Mouse (Mus musculus): ENCODE measurements around the gene Tssk1. TPM values are rescaled to one million over a fixed set of nuclear protein-coding genes. Genes with fewer than 3 reads are reported as not detected.

Gene Tssk1
- polyA plus RNA-seq, 1 experiment from 2014 or later: not detected

DNA sequence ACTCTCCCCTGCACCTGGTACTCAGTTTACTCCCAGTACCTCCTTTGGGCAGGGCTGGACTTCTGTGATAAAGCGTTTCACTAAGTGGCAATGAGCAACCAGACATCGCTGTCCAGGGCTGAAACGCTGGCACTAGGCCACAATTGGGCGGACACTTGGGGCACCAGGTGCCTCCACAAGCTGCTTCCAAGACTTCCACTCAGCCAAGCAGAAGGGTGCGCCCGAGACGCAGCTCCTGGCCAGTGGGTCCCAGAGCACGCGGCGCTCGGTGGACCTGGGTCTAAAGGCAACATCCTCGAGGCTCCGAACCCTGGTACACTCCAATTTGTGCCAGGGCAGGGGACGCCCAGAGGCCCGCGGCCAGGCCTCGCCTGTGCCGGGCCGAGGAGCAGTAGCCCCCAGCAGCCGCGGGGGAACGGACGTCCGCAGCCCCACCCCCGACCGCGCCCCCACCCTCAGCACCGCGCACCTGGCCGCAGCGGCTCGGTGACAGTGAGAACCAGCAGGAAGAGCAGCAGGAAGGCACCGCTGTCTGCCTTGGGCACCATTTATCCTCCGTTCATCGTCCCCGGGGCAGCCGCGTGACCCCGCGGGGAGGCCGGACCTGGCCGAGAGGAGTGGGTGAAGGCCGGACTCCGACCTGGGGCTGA is 3.0 kb upstream of the Tssk1 start:
- peak; percentile 80 for ATAC-seq (ENCODE audit: low FRiP score, low TSS enrichment)
- WGBS: under 1% methylated on average over 32 of the region's 44 CpGs
- H3K4me1 ChIP-seq (ENCODE audit: insufficient read depth, low read length): peaks cover 15% of the 10 kb centered on the region
- peak overlapping the region; percentile 85 for H3K4me2 ChIP-seq (replicated peaks; ENCODE audit: low read depth, low read length)
- no peaks in the 10 kb centered on the region for H3K27me3 ChIP-seq (ENCODE audit: insufficient read depth, low read length)
- peak overlapping the region; percentile 98 for H3K9ac ChIP-seq (replicated peaks; ENCODE audit: low read length)
- peaks cover 4% of the 10 kb centered on the region; the same call in 1 of the 2 replicates for H3K36me3 ChIP-seq (ENCODE audit: insufficient read depth, low read length)
- H3K4me3 ChIP-seq (ENCODE audit: low read length): peak overlapping the region; percentile 96
- no peaks in the 10 kb centered on the region for H3K9me3 ChIP-seq (ENCODE audit: low read length)
- peak overlapping the region; percentile 96 for H3K27ac ChIP-seq (ENCODE audit: low read length)

DNA sequence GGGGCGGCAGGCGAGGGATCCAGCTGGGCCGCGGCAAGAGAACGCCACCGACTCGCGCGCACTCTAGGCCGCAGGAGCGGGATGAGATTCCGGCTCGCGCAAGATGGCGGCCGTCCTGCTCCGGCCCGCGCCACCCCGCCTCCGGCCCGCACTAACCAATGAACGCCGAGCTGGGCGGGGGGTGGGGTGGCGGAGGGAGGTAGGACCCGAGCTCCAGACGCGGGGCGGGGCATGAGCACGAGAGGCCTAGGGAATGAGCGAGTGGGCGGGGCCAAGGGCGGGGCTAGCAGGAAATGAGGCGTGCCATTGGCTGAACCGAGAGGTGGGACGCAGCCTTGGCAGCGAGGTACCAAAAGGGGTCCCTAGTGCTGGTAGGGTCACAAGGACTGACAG is 2.5 kb upstream of the Tssk1 start, which contains the start of gene Gm20518:
TSS of gene Gm20518 (minus strand) at position 105 of the 393 bp plus-strand sequence.
- Histone ChIP-seq H3K36me3 (ENCODE audit: insufficient read depth, low read length) (peaks cover 4% of the 10 kb centered on the region; the same call in 1 of the 2 replicates), H3K9ac (replicated peaks; ENCODE audit: low read length) (peak within 1 kb of the TSS; percentile 98), H3K4me1 (ENCODE audit: insufficient read depth, low read length) (peaks cover 15% of the 10 kb centered on the region), H3K27ac (ENCODE audit: low read length) (peak within 1 kb of the TSS; percentile 96), H3K9me3 (ENCODE audit: low read length) (no peaks in the 10 kb centered on the region), H3K27me3 (ENCODE audit: insufficient read depth, low read length) (no peaks in the 10 kb centered on the region), H3K4me3 (ENCODE audit: low read length) (peak within 1 kb of the TSS; percentile 96), H3K4me2 (replicated peaks; ENCODE audit: low read depth, low read length) (peak within 1 kb of the TSS; percentile 85)
- 0% methylated on average over 36 of the region's 38 CpGs for WGBS
- ATAC-seq (ENCODE audit: low FRiP score, low TSS enrichment): peak; percentile 98

DNA sequence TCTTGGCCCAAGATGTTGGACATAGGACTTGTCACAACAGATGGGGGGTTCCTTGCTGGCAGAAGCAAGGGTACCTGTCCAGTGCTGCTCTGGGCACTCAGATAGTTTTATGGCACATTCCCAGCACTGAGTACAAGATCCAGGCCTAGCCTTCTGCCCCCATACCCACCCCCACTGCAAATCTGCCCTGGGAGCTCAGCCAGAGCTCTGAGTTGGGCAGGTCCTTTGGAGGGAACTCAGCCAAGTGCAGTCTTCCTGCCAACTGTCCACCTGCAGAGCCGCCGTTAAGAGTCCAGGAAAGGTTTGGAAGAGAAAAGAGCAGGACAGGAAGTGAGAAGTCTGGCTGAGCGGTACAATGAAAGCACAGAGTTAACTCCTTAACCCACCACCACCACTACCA is 1.4 kb upstream of the Tssk1 start:
- Histone ChIP-seq H3K4me2 (replicated peaks; ENCODE audit: low read depth, low read length) (no peak overlapping the region), H3K27ac (ENCODE audit: low read length) (no peak overlapping the region)

DNA sequence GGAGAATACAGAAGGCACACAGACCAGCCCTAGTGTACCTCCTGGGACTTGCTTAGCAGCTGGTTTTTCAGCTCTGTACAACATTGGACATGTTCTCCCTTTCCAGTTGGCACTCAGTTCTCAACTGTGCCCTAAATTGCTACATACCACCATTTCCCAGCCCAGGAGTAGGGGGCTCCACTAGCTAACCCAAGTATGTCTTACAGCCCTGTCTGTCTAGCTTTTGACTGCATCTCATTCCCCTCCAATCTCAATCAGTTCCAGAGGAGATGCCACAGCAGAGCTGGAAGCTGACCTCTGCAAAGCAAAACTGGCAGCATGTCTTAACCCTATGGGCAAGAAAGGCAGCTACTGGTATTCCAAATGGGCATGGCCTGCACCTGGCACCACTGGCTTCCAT is 2.1 kb downstream of the Tssk1 start:
- no peak for ATAC-seq (ENCODE audit: low FRiP score, low TSS enrichment)
- Histone ChIP-seq H3K27me3 (ENCODE audit: insufficient read depth, low read length) (no peaks in the 10 kb centered on the region), H3K4me2 (replicated peaks; ENCODE audit: low read depth, low read length) (no peak overlapping the region), H3K9me3 (ENCODE audit: low read length) (no peaks in the 10 kb centered on the region), H3K27ac (ENCODE audit: low read length) (no peak overlapping the region), H3K9ac (replicated peaks; ENCODE audit: low read length) (no peak overlapping the region), H3K4me1 (ENCODE audit: insufficient read depth, low read length) (no peaks in the 10 kb centered on the region), H3K36me3 (ENCODE audit: insufficient read depth, low read length) (peaks cover 21% of the 10 kb centered on the region), H3K4me3 (ENCODE audit: low read length) (no peak overlapping the region)

More for the DNA sequence above, 1.4 kb upstream of the Tssk1 start:
- ATAC-seq (ENCODE audit: low FRiP score, low TSS enrichment): no peak
- Histone ChIP-seq H3K4me1 (ENCODE audit: insufficient read depth, low read length) (peaks cover 15% of the 10 kb centered on the region), H3K9me3 (ENCODE audit: low read length) (no peaks in the 10 kb centered on the region), H3K27me3 (ENCODE audit: insufficient read depth, low read length) (no peaks in the 10 kb centered on the region), H3K9ac (replicated peaks; ENCODE audit: low read length) (no peak overlapping the region), H3K4me3 (ENCODE audit: low read length) (no peak overlapping the region), H3K36me3 (ENCODE audit: insufficient read depth, low read length) (peaks cover 4% of the 10 kb centered on the region; the same call in 1 of the 2 replicates)
- WGBS: 61% methylated on average over 3 of the region's 3 CpGs

DNA sequence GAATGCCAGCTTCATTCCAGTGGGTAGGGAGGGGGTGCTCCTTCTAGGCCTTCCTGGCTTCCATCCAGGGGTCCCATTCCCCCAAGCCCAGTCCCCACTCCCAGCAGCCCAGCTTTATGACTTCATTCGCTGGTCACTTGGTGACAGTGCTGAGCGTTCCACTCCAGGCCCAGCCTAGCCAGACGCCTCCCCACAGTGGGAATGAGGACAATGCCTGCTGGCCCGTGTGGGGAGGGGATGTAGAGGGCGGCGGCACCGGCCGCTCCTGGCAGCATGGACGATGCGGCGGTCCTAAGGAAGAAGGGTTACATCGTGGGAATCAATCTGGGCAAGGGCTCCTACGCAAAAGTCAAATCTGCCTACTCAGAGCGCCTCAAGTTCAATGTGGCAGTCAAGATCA is 4.4 kb downstream of the Tssk1 start, which contains the start of the genes Dgcr2 and Tssk2:
TSS of gene Dgcr2 (minus strand) at position 101 of the 400 bp plus-strand sequence.
TSS of gene Tssk2 (plus strand) at position 176 of the 400 bp plus-strand sequence.
- H3K27ac ChIP-seq (ENCODE audit: low read length): no peak within 1 kb of the TSS
- no peaks in the 10 kb centered on the region for H3K4me1 ChIP-seq (ENCODE audit: insufficient read depth, low read length)
- no peak within 1 kb of the TSS for H3K9ac ChIP-seq (replicated peaks; ENCODE audit: low read length)
- H3K4me3 ChIP-seq (ENCODE audit: low read length): no peak within 1 kb of the TSS
- peaks cover 43% of the 10 kb centered on the region for H3K36me3 ChIP-seq (ENCODE audit: insufficient read depth, low read length)
- H3K4me2 ChIP-seq (replicated peaks; ENCODE audit: low read depth, low read length): no peak within 1 kb of the TSS
- 89% methylated on average over 14 of the region's 14 CpGs for WGBS
- no peak for ATAC-seq (ENCODE audit: low FRiP score, low TSS enrichment)
- no peaks in the 10 kb centered on the region for H3K27me3 ChIP-seq (ENCODE audit: insufficient read depth, low read length)
- no peaks in the 10 kb centered on the region for H3K9me3 ChIP-seq (ENCODE audit: low read length)

DNA sequence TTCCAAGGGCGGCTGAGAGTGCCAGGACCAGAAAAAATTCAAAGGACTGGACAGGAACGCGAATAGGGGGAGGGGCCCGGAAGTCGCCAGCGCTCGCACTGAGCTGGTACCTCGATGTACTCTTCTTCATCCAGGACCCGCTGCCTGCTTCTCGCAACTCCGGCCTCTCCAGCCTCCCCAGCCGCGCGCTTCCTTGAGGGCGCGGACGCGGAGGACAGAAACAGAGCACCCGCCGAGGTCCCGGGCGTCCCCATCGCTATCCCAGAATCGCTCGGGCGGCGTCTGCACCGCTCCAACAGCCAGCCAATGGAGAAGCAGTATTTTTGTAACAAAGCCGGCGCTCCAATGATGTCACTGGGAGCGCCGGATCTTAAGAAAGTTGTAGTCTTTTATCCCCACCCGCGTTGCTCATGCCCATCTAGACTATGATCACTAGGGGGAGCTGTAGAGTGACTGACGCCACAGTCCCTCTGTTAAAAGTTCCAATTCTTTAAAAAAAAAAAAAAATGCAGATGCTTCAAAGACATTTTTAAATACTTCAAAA is 17.1 kb downstream of the Tssk1 start, which contains the start of gene Ess2:
TSS of gene Ess2 (minus strand) at position 297 of the 544 bp plus-strand sequence.
- Histone ChIP-seq H3K27me3 (ENCODE audit: insufficient read depth, low read length) (peaks cover 46% of the 10 kb centered on the region), H3K9ac (replicated peaks; ENCODE audit: low read length) (peak within 1 kb of the TSS; percentile 75), H3K4me1 (ENCODE audit: insufficient read depth, low read length) (peaks cover 21% of the 10 kb centered on the region), H3K4me3 (ENCODE audit: low read length) (peak within 1 kb of the TSS; percentile 94), H3K36me3 (ENCODE audit: insufficient read depth, low read length) (peaks cover 26% of the 10 kb centered on the region), H3K27ac (ENCODE audit: low read length) (no peak within 1 kb of the TSS), H3K9me3 (ENCODE audit: low read length) (no peaks in the 10 kb centered on the region), H3K4me2 (replicated peaks; ENCODE audit: low read depth, low read length) (peak within 1 kb of the TSS; percentile 97)
- ATAC-seq (ENCODE audit: low FRiP score, low TSS enrichment): peak; percentile 93
- 0% methylated on average over 35 of the region's 35 CpGs for WGBS

DNA sequence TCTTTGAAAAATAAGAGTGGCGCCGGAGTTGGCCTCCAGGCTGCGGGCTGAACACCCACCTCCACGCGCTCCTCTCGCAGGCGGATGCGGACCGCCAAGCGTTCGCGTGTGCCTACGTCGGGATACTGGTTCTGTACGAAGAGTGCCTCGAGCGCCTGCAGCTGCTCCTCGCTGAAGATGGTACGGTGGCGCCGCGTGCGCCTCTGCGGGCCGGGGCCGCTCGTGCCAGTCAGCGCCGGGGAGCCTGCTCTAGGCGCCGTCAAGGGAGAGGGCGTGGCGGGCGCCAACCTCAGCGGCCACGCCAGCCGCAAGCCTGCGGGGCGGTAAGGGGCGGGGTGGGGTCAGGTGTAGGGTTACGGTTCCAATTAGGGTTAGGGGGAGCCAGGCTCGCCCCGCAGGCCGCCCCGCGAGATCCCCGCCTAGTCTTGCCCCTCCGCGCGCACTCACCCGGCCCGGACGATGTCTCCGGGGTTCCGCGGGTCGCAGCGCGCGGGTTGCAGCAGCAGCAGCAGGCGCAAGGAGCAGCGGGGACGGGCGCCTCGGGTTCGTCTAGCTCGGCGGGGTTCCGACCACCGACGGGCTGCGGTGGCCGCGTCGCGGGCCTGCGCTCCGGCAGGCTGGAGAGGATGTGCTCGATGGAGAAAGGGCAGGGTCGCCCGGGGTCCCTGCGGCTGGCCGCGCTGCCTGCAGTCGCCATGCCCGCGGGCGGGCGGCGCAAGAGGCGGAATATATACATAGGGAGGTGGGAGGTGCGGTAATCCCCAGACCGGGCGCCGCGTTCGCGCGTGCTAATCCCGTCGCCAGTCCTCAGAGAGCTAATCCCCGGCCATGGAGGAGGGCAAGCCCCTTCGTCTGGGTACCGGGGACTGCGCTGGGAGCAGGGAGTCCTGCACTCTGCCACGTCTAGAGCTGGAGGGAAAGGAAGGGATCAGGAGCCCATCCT is 20.6 kb downstream of the Tssk1 start, which contains the start of gene Gsc2:
TSS of gene Gsc2 (minus strand) at position 753 of the 943 bp plus-strand sequence.
- Histone ChIP-seq H3K4me2 (replicated peaks; ENCODE audit: low read depth, low read length) (peak within 1 kb of the TSS; percentile 74), H3K27ac (ENCODE audit: low read length) (no peak within 1 kb of the TSS), H3K36me3 (ENCODE audit: insufficient read depth, low read length) (no peaks in the 10 kb centered on the region), H3K9ac (replicated peaks; ENCODE audit: low read length) (peak within 1 kb of the TSS; percentile 40), H3K4me3 (ENCODE audit: low read length) (peak within 1 kb of the TSS; percentile 45), H3K4me1 (ENCODE audit: insufficient read depth, low read length) (peaks cover 21% of the 10 kb centered on the region), H3K9me3 (ENCODE audit: low read length) (no peaks in the 10 kb centered on the region), H3K27me3 (ENCODE audit: insufficient read depth, low read length) (peaks cover 65% of the 10 kb centered on the region)
- under 1% methylated on average over 99 of the region's 106 CpGs for WGBS
- ATAC-seq (ENCODE audit: low FRiP score, low TSS enrichment): peak; percentile 11; the same call in 1 of the 2 replicates

DNA sequence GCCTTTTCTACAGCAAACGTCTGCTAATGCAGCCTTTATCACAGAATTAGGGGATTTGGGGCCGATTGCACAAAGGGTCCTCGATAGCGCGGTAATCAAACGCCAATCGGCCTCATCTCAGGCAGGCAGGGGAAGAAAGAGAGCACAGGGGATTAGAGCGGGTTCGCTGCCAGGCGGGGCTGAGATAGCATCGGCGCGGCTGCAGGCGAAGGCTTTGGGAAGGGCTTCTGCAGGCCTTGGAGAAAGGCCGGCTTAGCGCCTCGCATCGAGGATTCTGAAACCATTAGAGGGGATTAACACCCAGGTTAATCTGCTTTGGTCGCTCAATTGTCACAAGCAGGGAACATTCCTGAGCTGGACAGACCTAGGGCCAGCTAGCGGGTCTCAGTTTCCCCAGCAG is 26.6 kb downstream of the Tssk1 start:
- peaks cover 10% of the 10 kb centered on the region for H3K36me3 ChIP-seq (ENCODE audit: insufficient read depth, low read length)
- H3K9me3 ChIP-seq (ENCODE audit: low read length): no peaks in the 10 kb centered on the region
- WGBS: 13% methylated on average over 20 of the region's 20 CpGs
- peaks cover 35% of the 10 kb centered on the region for H3K27me3 ChIP-seq (ENCODE audit: insufficient read depth, low read length)
- H3K27ac ChIP-seq (ENCODE audit: low read length): no peak overlapping the region
- H3K9ac ChIP-seq (replicated peaks; ENCODE audit: low read length): peak overlapping the region; percentile 46
- ATAC-seq (ENCODE audit: low FRiP score, low TSS enrichment): no peak
- no peak overlapping the region for H3K4me3 ChIP-seq (ENCODE audit: low read length)
- H3K4me1 ChIP-seq (ENCODE audit: insufficient read depth, low read length): peaks cover 18% of the 10 kb centered on the region
- peak overlapping the region; percentile 71; the same call in 1 of the 2 replicates for H3K4me2 ChIP-seq (replicated peaks; ENCODE audit: low read depth, low read length)

DNA sequence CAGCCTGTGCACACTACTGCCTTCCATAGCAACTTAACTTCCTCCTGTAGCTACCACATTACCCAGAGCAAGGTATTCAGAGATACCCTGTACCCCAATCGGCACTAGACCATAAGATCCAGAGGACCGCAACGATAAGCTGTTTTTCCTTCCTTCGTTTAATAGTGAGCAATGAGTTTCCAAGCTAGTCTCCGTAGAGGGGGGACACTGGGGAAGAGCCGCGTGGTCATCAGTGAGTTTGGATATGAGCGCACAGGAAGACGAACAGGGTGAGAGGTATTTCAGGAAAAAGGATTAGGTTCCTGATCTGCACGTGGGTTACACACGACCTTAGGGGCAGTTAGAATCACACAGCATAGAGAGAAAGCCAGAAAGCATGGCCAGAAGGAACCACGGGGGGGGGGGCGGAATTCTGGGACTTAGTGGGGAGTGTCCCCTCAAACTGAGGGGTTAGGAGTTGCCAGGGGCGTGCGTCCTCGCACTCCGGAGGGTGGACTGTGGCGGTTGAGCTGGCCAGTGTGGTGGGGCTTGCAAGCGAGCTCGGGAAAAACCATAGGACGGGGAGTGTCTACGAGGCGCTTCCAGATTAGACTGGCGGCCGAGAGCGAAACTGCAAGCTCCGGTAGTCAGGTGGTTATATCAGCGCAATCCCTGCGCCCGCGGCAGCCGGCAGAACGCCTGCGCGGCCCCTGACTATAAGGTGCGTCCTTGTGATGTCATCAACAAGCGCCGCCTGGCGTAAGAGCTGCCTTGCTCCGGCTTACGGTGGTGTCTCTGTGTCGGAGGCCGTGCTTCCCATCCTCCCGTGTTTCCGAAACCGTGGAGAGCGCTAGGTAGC is 27.5 kb downstream of the Tssk1 start:
- Histone ChIP-seq H3K27me3 (ENCODE audit: insufficient read depth, low read length) (peaks cover 26% of the 10 kb centered on the region), H3K9ac (replicated peaks; ENCODE audit: low read length) (peak overlapping the region; percentile 92)
- WGBS: 2% methylated on average over 47 of the region's 47 CpGs

More for the DNA sequence above, 27.5 kb downstream of the Tssk1 start:
- Histone ChIP-seq H3K4me3 (ENCODE audit: low read length) (peak overlapping the region; percentile 89), H3K27ac (ENCODE audit: low read length) (peak overlapping the region; percentile 90), H3K4me1 (ENCODE audit: insufficient read depth, low read length) (peaks cover 19% of the 10 kb centered on the region), H3K9me3 (ENCODE audit: low read length) (no peaks in the 10 kb centered on the region), H3K4me2 (replicated peaks; ENCODE audit: low read depth, low read length) (peak overlapping the region; percentile 71), H3K36me3 (ENCODE audit: insufficient read depth, low read length) (peaks cover 11% of the 10 kb centered on the region)
- ATAC-seq (ENCODE audit: low FRiP score, low TSS enrichment): peak; percentile 93

Measured in kidney, embryonic 16.5 days (tissue).